Mouse (Mus musculus): ENCODE results near the gene Olfr1115. TPM values are rescaled to one million over a fixed set of nuclear protein-coding genes. Genes with fewer than 3 reads are reported as not detected.
"Not testable (repeated sequence)": the region's sequence is repeated elsewhere in the genome, so short reads cannot be mapped to it uniquely, and the experiment has no call there.

The Olfr1115 gene
- total RNA-seq (2012; rRNA removed), result not detected in 2 replicates
- total RNA-seq (2014; rRNA removed), result not detected in 2 replicates
- polyA plus RNA-seq (2012; ENCODE audit: insufficient read length, low read depth), result not detected in 2 replicates

DNA sequence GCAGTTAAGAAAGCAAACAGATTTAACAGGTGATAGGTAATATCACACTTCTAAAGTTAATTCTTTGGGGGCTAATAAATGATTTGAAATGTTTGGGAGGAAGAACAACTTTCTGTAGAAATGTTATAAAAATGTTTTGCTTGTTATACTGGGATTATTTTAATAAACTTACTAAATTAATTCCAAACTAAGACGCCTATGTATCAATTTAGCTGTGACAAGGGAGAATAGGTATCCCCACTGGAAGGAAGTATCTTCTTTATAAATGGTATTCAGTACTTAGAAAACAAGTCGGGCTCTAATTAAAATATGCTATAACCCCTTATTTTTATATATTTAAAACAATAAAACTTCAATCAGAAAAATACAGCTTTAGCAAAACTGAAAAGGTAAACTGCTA lies at the start of gene Olfr1115:
Olfr1115 (plus strand) TSS at position 301 of the 400 bp plus-strand sequence.
- no peak within 1 kb of the TSS for H3K9ac ChIP-seq (ENCODE audit: insufficient read depth, low read depth)
- no peak for DNase-seq (ENCODE audit: extremely low read depth)
- dilution Hi-C loops (cut with MboI; ENCODE audit: extremely low pct_ligation_motif_present, extremely low pct_unique_long_range_greater_than_20kb, low sequenced_read_pairs) (no loop called here), in situ Hi-C loops (cut with MboI; ENCODE audit: low pct_ligation_motif_present, low pct_unique_long_range_greater_than_20kb, low sequenced_read_pairs) (no loop called here)
- H3K27ac ChIP-seq (ENCODE audit: insufficient read depth, low read depth), result no peak within 1 kb of the TSS
- no peaks in the 10 kb centered on the region for H3K36me3 ChIP-seq (replicated peaks in 1 of 2; ENCODE audit: control insufficient read depth in 1 of 2, insufficient read depth in 1 of 2, low read length in 1 of 2)
- no peaks in the 10 kb centered on the region for H3K27me3 ChIP-seq (replicated peaks)
- no peak for TF ChIP-seq KAT2A (IDR thresholded peaks at IDR 0.05; ENCODE audit: insufficient replicate concordance, low read length)
- TF ChIP-seq ZC3H11A (IDR thresholded peaks at IDR 0.05; ENCODE audit: low read depth, low read length), result no peak
- TF ChIP-seq E2F4 (IDR thresholded peaks at IDR 0.05; ENCODE audit: insufficient replicate concordance, low read depth, low read length), result no peak
- TF ChIP-seq SMC3 (IDR thresholded peaks at IDR 0.05; ENCODE audit: low read depth, low read length), result no peak
- TF ChIP-seq GABPA (IDR thresholded peaks at IDR 0.05; ENCODE audit: insufficient replicate concordance, low read depth, low read length), result no peak
- no peak for TF ChIP-seq ETS1 (conservative IDR thresholded peaks at IDR 0.05; ENCODE audit: low read depth, low read length)
- no peak for TF ChIP-seq ZNF384 (IDR thresholded peaks at IDR 0.05; ENCODE audit: low read depth, low read length)
- H3K9me3 ChIP-seq (replicated peaks; ENCODE audit: low read length), result peaks cover 9% of the 10 kb centered on the region
- no peaks in the 10 kb centered on the region for H3K79me2 ChIP-seq (replicated peaks; ENCODE audit: control insufficient read depth, extremely low read depth, insufficient read depth, poor library complexity, severe bottlenecking)
- H3K4me1 ChIP-seq (ENCODE audit: control insufficient read depth in 1 of 2, insufficient read depth in 2 of 2), result no peaks in the 10 kb centered on the region
- H3K4me2 ChIP-seq (ENCODE audit: insufficient read depth, low read depth, poor library complexity, severe bottlenecking), result no peak within 1 kb of the TSS
- no peak within 1 kb of the TSS for H3K4me3 ChIP-seq (replicated peaks in 1 of 3; ENCODE audit: low read depth in 2 of 3, low read length in 2 of 3, poor library complexity in 1 of 3)

DNA sequence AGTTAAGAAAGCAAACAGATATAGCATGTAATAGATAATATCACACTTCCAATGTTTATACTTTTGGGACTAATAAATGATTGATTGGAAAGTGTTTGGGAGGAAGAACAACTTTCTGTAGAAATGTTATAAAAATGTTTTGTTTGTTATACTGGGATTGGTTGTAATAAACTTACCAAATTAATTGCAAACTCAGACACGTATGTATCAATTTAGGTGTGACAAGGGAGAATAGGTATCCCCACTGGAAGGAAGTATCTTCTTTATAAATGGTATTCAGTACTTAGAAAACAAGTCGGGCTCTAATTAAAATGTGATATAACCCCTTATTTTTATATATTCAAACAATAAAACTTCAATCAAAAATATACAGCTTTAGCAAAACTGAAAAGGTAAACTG lies 39.1 kb upstream of the Olfr1115 start, which contains the start of gene Olfr1113:
Olfr1113 (plus strand) TSS at position 301 of the 400 bp plus-strand sequence.
- no peak within 1 kb of the TSS for H3K4me3 ChIP-seq (replicated peaks in 1 of 3; ENCODE audit: low read depth in 2 of 3, low read length in 2 of 3, poor library complexity in 1 of 3)
- no peaks in the 10 kb centered on the region for H3K36me3 ChIP-seq (replicated peaks in 1 of 2; ENCODE audit: control insufficient read depth in 1 of 2, insufficient read depth in 1 of 2, low read length in 1 of 2)
- dilution Hi-C loops (cut with MboI; ENCODE audit: extremely low pct_ligation_motif_present, extremely low pct_unique_long_range_greater_than_20kb, low sequenced_read_pairs) (no loop called here), in situ Hi-C loops (cut with MboI; ENCODE audit: low pct_ligation_motif_present, low pct_unique_long_range_greater_than_20kb, low sequenced_read_pairs) (no loop called here)
- H3K9ac ChIP-seq (ENCODE audit: insufficient read depth, low read depth), result no peak within 1 kb of the TSS
- no peak for TF ChIP-seq MAX (IDR thresholded peaks at IDR 0.05; ENCODE audit: low read length)
- no peak for TF ChIP-seq MXI1 (IDR thresholded peaks at IDR 0.05; ENCODE audit: low read depth, low read length)
- TF ChIP-seq UBTF (IDR thresholded peaks at IDR 0.05; ENCODE audit: low read depth, low read length), result no peak
- H3K9me3 ChIP-seq (replicated peaks; ENCODE audit: low read length), result peaks cover 7% of the 10 kb centered on the region
- no peak for DNase-seq (ENCODE audit: extremely low read depth)
- H3K27ac ChIP-seq (ENCODE audit: insufficient read depth, low read depth), result no peak within 1 kb of the TSS
- no peaks in the 10 kb centered on the region for H3K79me2 ChIP-seq (replicated peaks; ENCODE audit: control insufficient read depth, extremely low read depth, insufficient read depth, poor library complexity, severe bottlenecking)
- H3K4me1 ChIP-seq (ENCODE audit: control insufficient read depth in 1 of 2, insufficient read depth in 2 of 2), result no peaks in the 10 kb centered on the region
- no peak within 1 kb of the TSS for H3K4me2 ChIP-seq (ENCODE audit: insufficient read depth, low read depth, poor library complexity, severe bottlenecking)
- H3K27me3 ChIP-seq (replicated peaks), result no peaks in the 10 kb centered on the region

DNA sequence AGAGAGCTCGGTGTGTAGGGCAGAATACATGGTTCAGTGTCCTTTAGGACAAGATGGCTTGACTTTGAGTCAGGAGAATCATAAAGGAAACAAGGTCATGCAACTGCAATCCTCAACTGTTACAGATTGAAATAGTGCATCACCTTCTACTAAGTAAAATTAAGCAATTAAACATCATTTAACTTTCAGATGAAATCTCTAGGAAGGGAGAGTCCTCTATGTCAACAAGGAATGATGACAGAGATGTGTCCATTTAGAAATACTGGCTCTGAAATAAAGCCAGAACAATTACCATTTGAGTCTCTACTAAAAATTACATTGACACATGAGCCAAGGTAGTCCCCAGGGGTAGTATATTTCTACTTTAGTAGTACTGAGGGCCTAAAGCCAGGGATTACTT lies 19.4 kb downstream of the Olfr1115 start, which contains the start of gene Olfr1116:
Olfr1116 (plus strand) TSS at position 301 of the 400 bp plus-strand sequence.
- in situ Hi-C loops (cut with MboI; ENCODE audit: low pct_ligation_motif_present, low pct_unique_long_range_greater_than_20kb, low sequenced_read_pairs) (no loop called here), dilution Hi-C loops (cut with MboI; ENCODE audit: extremely low pct_ligation_motif_present, extremely low pct_unique_long_range_greater_than_20kb, low sequenced_read_pairs) (no loop called here)
- peaks cover 12% of the 10 kb centered on the region for H3K9me3 ChIP-seq (replicated peaks; ENCODE audit: low read length)
- no peaks in the 10 kb centered on the region for H3K27me3 ChIP-seq (replicated peaks)
- no peak within 1 kb of the TSS for H3K27ac ChIP-seq (ENCODE audit: insufficient read depth, low read depth)
- H3K79me2 ChIP-seq (replicated peaks; ENCODE audit: control insufficient read depth, extremely low read depth, insufficient read depth, poor library complexity, severe bottlenecking), result no peaks in the 10 kb centered on the region
- no peak for DNase-seq (ENCODE audit: extremely low read depth)
- H3K4me1 ChIP-seq (ENCODE audit: control insufficient read depth in 1 of 2, insufficient read depth in 2 of 2), result no peaks in the 10 kb centered on the region
- TF ChIP-seq NRF1 (IDR thresholded peaks at IDR 0.05; ENCODE audit: low read depth, low read length) (no peak), USF1 (IDR thresholded peaks at IDR 0.05; ENCODE audit: low read depth, low read length) (no peak)
- H3K9ac ChIP-seq (ENCODE audit: insufficient read depth, low read depth), result no peak within 1 kb of the TSS
- H3K4me3 ChIP-seq (replicated peaks in 1 of 3; ENCODE audit: low read depth in 2 of 3, low read length in 2 of 3, poor library complexity in 1 of 3), result no peak within 1 kb of the TSS
- H3K4me2 ChIP-seq (ENCODE audit: insufficient read depth, low read depth, poor library complexity, severe bottlenecking), result no peak within 1 kb of the TSS
- H3K36me3 ChIP-seq (replicated peaks in 1 of 2; ENCODE audit: control insufficient read depth in 1 of 2, insufficient read depth in 1 of 2, low read length in 1 of 2), result no peaks in the 10 kb centered on the region

DNA sequence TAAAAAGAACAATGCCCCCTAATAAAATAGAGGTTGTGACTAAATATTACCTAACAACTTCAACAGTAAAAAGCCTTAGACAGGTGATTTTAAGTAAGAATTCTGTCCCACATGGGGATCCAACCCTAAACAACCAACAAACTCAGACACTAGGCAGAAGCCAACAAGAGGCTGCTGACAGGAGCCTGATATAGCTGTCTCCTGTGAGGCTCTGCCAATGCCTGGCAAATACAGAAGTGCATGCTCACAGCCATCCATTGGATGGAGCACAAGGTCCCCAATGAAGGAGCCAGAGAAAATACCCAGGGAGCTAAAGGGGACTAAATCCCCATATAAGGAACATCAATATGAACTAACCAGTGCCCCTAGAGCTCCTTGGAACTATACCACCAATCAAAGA lies 46.2 kb downstream of the Olfr1115 start:
- dilution Hi-C loops (cut with MboI; ENCODE audit: extremely low pct_ligation_motif_present, extremely low pct_unique_long_range_greater_than_20kb, low sequenced_read_pairs); in situ Hi-C loops (cut with MboI; ENCODE audit: low pct_ligation_motif_present, low pct_unique_long_range_greater_than_20kb, low sequenced_read_pairs); H3K36me3 ChIP-seq (replicated peaks in 1 of 2; ENCODE audit: control insufficient read depth in 1 of 2, insufficient read depth in 1 of 2, low read length in 1 of 2); H3K9ac ChIP-seq (ENCODE audit: insufficient read depth, low read depth); H3K4me2 ChIP-seq (ENCODE audit: insufficient read depth, low read depth, poor library complexity, severe bottlenecking); H3K27ac ChIP-seq (ENCODE audit: insufficient read depth, low read depth); DNase-seq (ENCODE audit: extremely low read depth); H3K27me3 ChIP-seq (replicated peaks); H3K79me2 ChIP-seq (replicated peaks; ENCODE audit: control insufficient read depth, extremely low read depth, insufficient read depth, poor library complexity, severe bottlenecking); H3K4me1 ChIP-seq (ENCODE audit: control insufficient read depth in 1 of 2, insufficient read depth in 2 of 2); H3K4me3 ChIP-seq (replicated peaks in 1 of 3; ENCODE audit: low read depth in 2 of 3, low read length in 2 of 3, poor library complexity in 1 of 3): not testable (repeated sequence)
- peaks cover 16% of the 10 kb centered on the region for H3K9me3 ChIP-seq (replicated peaks; ENCODE audit: low read length)
